Mouse (Mus musculus): Measurements from ENCODE around the gene Cd79a.

Cd79a gene

GRCm38 (mm10) chr7:24918763-24919323 is 21.7 kb downstream of the Cd79a start:
- DNase-seq (ENCODE audit: low spot score), result no peak

DNA sequence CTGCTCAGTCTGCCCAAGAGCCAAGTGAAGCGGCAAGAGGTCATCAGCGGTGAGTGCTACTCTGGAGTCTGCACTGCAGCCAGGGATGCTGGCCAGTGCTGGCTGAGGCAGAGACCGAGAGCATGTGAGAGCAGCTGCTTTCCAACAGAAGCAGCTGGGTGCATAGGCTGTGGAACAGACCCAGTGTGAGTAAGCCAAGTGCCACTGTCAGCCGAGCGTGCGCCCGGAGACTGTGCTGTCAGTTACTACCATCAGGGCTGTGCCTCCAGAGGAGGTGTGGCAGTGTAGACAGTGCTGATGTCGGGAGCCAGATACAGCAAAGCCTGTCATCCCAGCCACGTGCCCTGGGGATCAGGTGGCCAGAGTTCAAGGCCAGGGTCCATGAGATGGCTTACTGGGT is 22.5 kb downstream of the Cd79a start:
- no peak for DNase-seq (ENCODE audit: low spot score)

GRCm38 (mm10) chr7:24930475-24930874 is 33.3 kb downstream of the Cd79a start:
- no peak for DNase-seq (ENCODE audit: low spot score)

- no peak for DNase-seq (ENCODE audit: low spot score)
Measured at GRCm38 (mm10) chr7:24931651-24932050, 34.5 kb downstream of the Cd79a start.

DNA sequence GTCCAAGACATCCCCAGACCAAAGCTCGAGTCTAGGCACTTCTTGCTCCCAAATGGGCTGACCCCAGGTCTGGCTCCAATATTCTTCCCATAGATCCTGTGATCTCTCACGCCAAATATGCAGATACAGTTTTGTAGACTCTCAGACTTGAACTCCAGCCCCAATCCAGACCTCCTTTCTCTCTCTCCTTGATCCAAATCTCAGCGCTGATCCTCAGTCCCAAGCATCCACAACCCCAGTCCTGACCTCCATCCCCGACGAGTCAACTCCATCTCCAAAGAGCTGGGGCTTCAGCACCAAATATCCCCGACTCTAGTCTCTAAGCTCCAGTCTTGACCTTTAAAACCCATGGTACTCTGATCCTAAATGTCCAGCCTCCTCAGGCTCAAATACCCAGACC is 46.5 kb downstream of the Cd79a start:
- no peak for DNase-seq (ENCODE audit: low spot score)

GRCm38 (mm10) chr7:24944257-24944950 is 47.2 kb downstream of the Cd79a start, which contains the start of gene Gm4881:
Gene Gm4881, minus strand, starts transcription at chr7:24944494.
- DNase-seq (ENCODE audit: low spot score), result peak; percentile 31

DNA sequence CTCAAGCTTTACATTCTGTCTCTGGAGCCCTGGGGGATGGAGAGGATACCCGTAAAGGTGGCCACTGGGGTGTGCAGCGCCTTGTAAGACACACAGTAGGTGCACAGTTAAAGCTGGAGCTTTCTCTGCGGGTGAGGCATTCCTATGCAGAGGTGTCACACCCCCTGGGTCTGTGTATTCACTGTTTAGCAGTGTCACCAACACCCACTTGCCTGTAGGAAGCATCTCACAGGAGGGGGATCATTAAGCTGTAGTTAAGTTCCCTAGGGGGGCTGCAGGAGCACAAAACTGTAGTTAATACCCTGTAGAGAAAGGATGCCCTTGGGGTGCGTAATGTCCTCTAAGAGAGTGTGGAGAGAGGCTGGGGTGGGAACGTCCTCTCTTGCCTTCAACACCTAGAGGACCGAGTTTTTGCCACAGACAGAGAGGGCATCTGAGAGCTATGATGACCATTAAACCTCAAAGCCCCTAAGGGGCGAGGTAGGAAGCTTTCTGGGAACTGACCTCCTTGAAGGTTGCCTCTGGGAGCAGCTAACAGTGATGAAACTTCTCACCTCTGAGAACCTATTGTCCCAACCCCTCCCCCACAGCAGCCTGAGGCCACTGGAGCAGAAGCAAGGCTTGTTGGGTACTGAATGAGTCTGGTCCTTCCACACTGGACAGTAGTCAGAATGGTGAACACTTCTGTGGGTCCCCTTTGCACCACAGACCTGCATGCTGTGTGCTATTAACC is 50.3 kb downstream of the Cd79a start:
- DNase-seq (ENCODE audit: low spot score), result no peak

DNA sequence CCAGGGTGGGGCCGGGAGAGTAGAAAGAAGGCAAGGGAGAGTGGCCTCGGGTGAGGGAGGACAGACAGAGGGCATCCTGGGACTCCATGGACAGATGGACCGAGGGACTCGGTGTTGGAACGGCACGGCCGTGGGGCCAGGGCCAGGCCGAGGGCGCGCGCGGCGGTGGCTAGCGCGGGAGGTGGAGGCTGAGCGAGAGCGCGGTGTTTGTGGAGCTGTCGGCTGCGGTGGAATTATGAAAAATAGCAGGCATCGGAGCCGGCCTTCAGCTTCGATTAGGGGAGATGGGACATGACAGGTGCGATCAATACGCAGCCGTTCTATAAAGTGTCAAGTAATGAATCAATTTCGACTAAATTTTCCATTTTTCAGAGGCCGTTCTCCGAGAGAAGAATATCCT is 51.6 kb downstream of the Cd79a start:
- no peak for DNase-seq (ENCODE audit: low spot score)

GRCm38 (mm10) chr7:24949958-24950623 is 52.9 kb downstream of the Cd79a start:
- peak; percentile 69 for DNase-seq (ENCODE audit: low spot score)
